Mouse (Mus musculus) embryonic facial prominence, embryonic 15.5 days (tissue): ENCODE results near the gene Olfr517. TPM values are rescaled to one million over a fixed set of nuclear protein-coding genes. Genes with fewer than 3 reads are reported as not detected.

ENCODE experiments used
- ATAC-seq: fragments of 200-750 bp; cut with Nextera tagmentation; 2 replicates; pipeline ENCODE4 v1.8.0; 2017; ENCODE audit warnings: low read depth, moderate TSS enrichment; ENCODE audit not compliant: insufficient number of reproducible peaks, low FRiP score, low TSS enrichment
- H3K27ac ChIP-seq: fragments of 300-500 bp; sonication (generic); replicated peaks from 2 replicates; pipeline ENCODE4 v1.5.1; 2015; ENCODE audit warnings: mild to moderate bottlenecking, inconsistent platforms
- H3K27me3 ChIP-seq: fragments of 300-500 bp; sonication (generic); 2 replicates; pipeline ENCODE4 v1.6.1; 2015; ENCODE audit warnings: inconsistent platforms
- H3K36me3 ChIP-seq: fragments of 300-500 bp; sonication (generic); 2 replicates; pipeline ENCODE4 v1.6.1; 2015; ENCODE audit warnings: mild to moderate bottlenecking, inconsistent platforms
- H3K4me1 ChIP-seq: fragments of 300-500 bp; sonication (generic); 2 replicates; pipeline ENCODE4 v1.6.1; 2015; ENCODE audit warnings: inconsistent platforms
- H3K4me2 ChIP-seq: fragments of 300-500 bp; sonication (generic); replicated peaks from 2 replicates; pipeline ENCODE4 v1.6.1; 2015; ENCODE audit warnings: mild to moderate bottlenecking, inconsistent platforms
- H3K4me3 ChIP-seq: fragments of 300-500 bp; sonication (generic); replicated peaks from 2 replicates; pipeline ENCODE4 v1.5.1; 2015; ENCODE audit warnings: mild to moderate bottlenecking, inconsistent platforms
- H3K9ac ChIP-seq: fragments of 300-500 bp; sonication (generic); 2 replicates; pipeline ENCODE4 v1.6.1; 2015; ENCODE audit warnings: inconsistent platforms
- H3K9me3 ChIP-seq: fragments of 300-500 bp; sonication (generic); replicated peaks from 2 replicates; pipeline ENCODE4 v1.6.1; 2016; ENCODE audit warnings: inconsistent platforms
- WGBS: fragments of 180-500 bp; shearing (Covaris S2); methylation state at CpG from one replicate; pipeline ENCODE4 v1.1.7; 2015; 5-methylcytosine and 5-hydroxymethylcytosine counted together
- polyA plus RNA-seq: library from polyadenylated mRNA; unstranded; fragments of >200 nt; fragmentation: Nextera tagmentation; extraction: Ambion mirVana; gene quantifications from 2 replicates; pipeline ENCODE4 v1.2.1, GENCODE M21; 2015

The Olfr517 gene
- polyA plus RNA-seq: not detected in 2 replicates

GRCm38 (mm10) chr7:108872279-108872678 lies at the start of gene Olfr517:
Gene Olfr517, minus strand, starts transcription at chr7:108872379.
- H3K36me3 ChIP-seq: no peaks in the 10 kb centered on the region
- H3K27ac ChIP-seq: no peak within 1 kb of the TSS
- no peaks in the 10 kb centered on the region for H3K9me3 ChIP-seq
- H3K9ac ChIP-seq: no peak within 1 kb of the TSS
- WGBS: 53% methylated on average over 2 of the region's 2 CpGs
- no peaks in the 10 kb centered on the region for H3K27me3 ChIP-seq
- no peak within 1 kb of the TSS for H3K4me2 ChIP-seq
- no peak within 1 kb of the TSS for H3K4me3 ChIP-seq
- no peak for ATAC-seq
- H3K4me1 ChIP-seq: no peaks in the 10 kb centered on the region

- no peak overlapping the region for H3K27ac ChIP-seq
- no peak overlapping the region for H3K4me3 ChIP-seq
- H3K4me1 ChIP-seq: no peaks in the 10 kb centered on the region
- H3K27me3 ChIP-seq: no peaks in the 10 kb centered on the region
- H3K9me3 ChIP-seq: no peaks in the 10 kb centered on the region
- WGBS: 75% methylated on average over 2 of the region's 2 CpGs
- no peak for ATAC-seq
- no peaks in the 10 kb centered on the region for H3K36me3 ChIP-seq
- H3K9ac ChIP-seq: no peak overlapping the region
- no peak overlapping the region for H3K4me2 ChIP-seq
Measured at GRCm38 (mm10) chr7:108903969-108904368, 31.8 kb upstream of the Olfr517 start.

- no peak for ATAC-seq
- Histone ChIP-seq H3K4me3 (no peak within 1 kb of the TSS), H3K4me2 (no peak within 1 kb of the TSS), H3K27ac (no peak within 1 kb of the TSS), H3K9ac (no peak within 1 kb of the TSS), H3K27me3 (no peaks in the 10 kb centered on the region), H3K9me3 (no peaks in the 10 kb centered on the region), H3K4me1 (no peaks in the 10 kb centered on the region), H3K36me3 (no peaks in the 10 kb centered on the region)
- WGBS: 82% methylated on average over 5 of the region's 5 CpGs
Measured at GRCm38 (mm10) chr7:108894320-108894719, 22.1 kb upstream of the Olfr517 start, which contains the start of gene Olfr519. Gene Olfr519, minus strand, starts transcription at chr7:108894420.

GRCm38 (mm10) chr7:108884906-108885305 lies 12.7 kb upstream of the Olfr517 start, which contains the start of gene Olfr518:
Gene Olfr518, minus strand, starts transcription at chr7:108885006.
- H3K4me1 ChIP-seq: no peaks in the 10 kb centered on the region
- H3K4me3 ChIP-seq: no peak within 1 kb of the TSS
- H3K36me3 ChIP-seq: no peaks in the 10 kb centered on the region
- no peaks in the 10 kb centered on the region for H3K9me3 ChIP-seq
- WGBS: 85% methylated on average over 4 of the region's 4 CpGs
- H3K27me3 ChIP-seq: no peaks in the 10 kb centered on the region
- no peak within 1 kb of the TSS for H3K4me2 ChIP-seq
- no peak within 1 kb of the TSS for H3K9ac ChIP-seq
- no peak within 1 kb of the TSS for H3K27ac ChIP-seq
- no peak for ATAC-seq

- ATAC-seq: no peak
- Histone ChIP-seq H3K9ac (no peak within 1 kb of the TSS), H3K9me3 (no peaks in the 10 kb centered on the region), H3K27ac (no peak within 1 kb of the TSS), H3K4me2 (no peak within 1 kb of the TSS), H3K4me1 (no peaks in the 10 kb centered on the region), H3K4me3 (no peak within 1 kb of the TSS), H3K36me3 (no peaks in the 10 kb centered on the region), H3K27me3 (no peaks in the 10 kb centered on the region)
- WGBS: 87% methylated on average over 2 of the region's 2 CpGs
Measured at GRCm38 (mm10) chr7:108850429-108850828, 21.8 kb downstream of the Olfr517 start, which contains the start of gene Olfr516. Gene Olfr516, minus strand, starts transcription at chr7:108850529.

- ATAC-seq: no peak
- Histone ChIP-seq H3K4me3 (no peak within 1 kb of the TSS), H3K27me3 (no peaks in the 10 kb centered on the region), H3K9me3 (no peaks in the 10 kb centered on the region), H3K4me2 (no peak within 1 kb of the TSS), H3K36me3 (no peaks in the 10 kb centered on the region), H3K4me1 (no peaks in the 10 kb centered on the region), H3K27ac (no peak within 1 kb of the TSS), H3K9ac (no peak within 1 kb of the TSS)
Measured at GRCm38 (mm10) chr7:108825897-108826296, 46.3 kb downstream of the Olfr517 start, which contains the start of gene Olfr514. Gene Olfr514, minus strand, starts transcription at chr7:108825997.

Other genes with a start within 250 kb of the Olfr517 start
- 0.30 TPM in 1 of 2 replicates, not detected in the other for gene Olfr508, start 242.4 kb downstream of the Olfr517 start, polyA plus RNA-seq
- 0.25 and 0.47 TPM in 2 replicates for gene Olfr509, start 220.5 kb downstream of the Olfr517 start, polyA plus RNA-seq
- 0.17 TPM in 1 of 2 replicates, not detected in the other for gene Olfr510, start 206.0 kb downstream of the Olfr517 start, polyA plus RNA-seq
- 0.47 TPM in 1 of 2 replicates, not detected in the other for gene Olfr512, start 159.1 kb downstream of the Olfr517 start, polyA plus RNA-seq
- 0.17 TPM in 1 of 2 replicates, not detected in the other for gene Olfr513, start 121.4 kb downstream of the Olfr517 start, polyA plus RNA-seq
- gene Olfr514, start 46.4 kb downstream of the Olfr517 start, polyA plus RNA-seq: not detected in 2 replicates
- gene Olfr516, start 21.9 kb downstream of the Olfr517 start, polyA plus RNA-seq: 0.14 and 0.23 TPM in 2 replicates
- 0.05 and 0.12 TPM in 2 replicates for gene Olfr518, start 12.6 kb upstream of the Olfr517 start, polyA plus RNA-seq
- not detected in 2 replicates for gene Olfr519, start 22.0 kb upstream of the Olfr517 start, polyA plus RNA-seq
- 1.9 and 2.3 TPM in 2 replicates for gene Nlrp10, start 57.8 kb upstream of the Olfr517 start, polyA plus RNA-seq
- 97.9 and 102 TPM in 2 replicates for gene Eif3f, start 62.0 kb upstream of the Olfr517 start, polyA plus RNA-seq
- gene Tub, start 78.0 kb upstream of the Olfr517 start, polyA plus RNA-seq: 4.1 and 4.2 TPM in 2 replicates
- gene Ric3, start 211.0 kb upstream of the Olfr517 start, polyA plus RNA-seq: 3.2 and 3.4 TPM in 2 replicates